Mouse (Mus musculus) cerebellum, adult 2 months (tissue): ENCODE measurements around the gene Gm42715. TPM values are rescaled to one million over a fixed set of nuclear protein-coding genes. Genes with fewer than 3 reads are reported as not detected.

Experiments used
- DNase-seq, 2 experiments: peaks; one replicate each; pipeline ENCODE4 v3.0.0; 2021
- H3K27ac ChIP-seq: fragments of 200-500 bp; 2 replicates; pipeline ENCODE4 v1.5.1; 2012; ENCODE audit warnings: low read length, control low read depth, inconsistent platforms; ENCODE audit not compliant: insufficient read depth
- H3K27me3 ChIP-seq: fragments of 200-500 bp; 2 replicates; pipeline ENCODE4 v1.6.1; 2012; ENCODE audit warnings: inconsistent platforms, mild to moderate bottlenecking, low read length, moderate library complexity; ENCODE audit not compliant: control insufficient read depth, insufficient read depth
- H3K4me1 ChIP-seq: fragments of 200-500 bp; 2 replicates; pipeline ENCODE4 v1.6.1; 2011; ENCODE audit warnings: low read length; ENCODE audit not compliant: control insufficient read depth, insufficient read depth
- H3K4me3 ChIP-seq: fragments of 200-500 bp; replicated peaks from 2 replicates; pipeline ENCODE3; 2011; ENCODE audit warnings: mild to moderate bottlenecking, low read depth, low read length, control low read depth; ENCODE audit not compliant: insufficient read depth
- CTCF ChIP-seq: fragments of 200-500 bp; IDR thresholded peaks from 2 replicates; pipeline ENCODE4 v1.5.1; 2011; ENCODE audit warnings: low read depth, mild to moderate bottlenecking, control low read depth, low read length, moderate library complexity, borderline replicate concordance; ENCODE audit not compliant: insufficient read depth
- POLR2A ChIP-seq: fragments of 200-500 bp; IDR thresholded peaks from 2 replicates; pipeline ENCODE4 v1.6.1; 2011; ENCODE audit warnings: low read length, control low read depth, borderline replicate concordance; ENCODE audit not compliant: insufficient read depth
- WGBS: fragments of 180-500 bp; shearing (Covaris S2); methylation state at CpG from one replicate; pipeline ENCODE4 v1.1.7; 2018; 5-methylcytosine and 5-hydroxymethylcytosine counted together
- polyA plus RNA-seq: library from polyadenylated mRNA; depleted of rRNA; stranded (reverse); fragments of >200 nt; gene quantifications from 2 replicates; pipeline ENCODE4 v1.2.3, GENCODE M21; 2012

The Gm42715 gene
- polyA plus RNA-seq, 1 experiment: 19.5 TPM

DNA sequence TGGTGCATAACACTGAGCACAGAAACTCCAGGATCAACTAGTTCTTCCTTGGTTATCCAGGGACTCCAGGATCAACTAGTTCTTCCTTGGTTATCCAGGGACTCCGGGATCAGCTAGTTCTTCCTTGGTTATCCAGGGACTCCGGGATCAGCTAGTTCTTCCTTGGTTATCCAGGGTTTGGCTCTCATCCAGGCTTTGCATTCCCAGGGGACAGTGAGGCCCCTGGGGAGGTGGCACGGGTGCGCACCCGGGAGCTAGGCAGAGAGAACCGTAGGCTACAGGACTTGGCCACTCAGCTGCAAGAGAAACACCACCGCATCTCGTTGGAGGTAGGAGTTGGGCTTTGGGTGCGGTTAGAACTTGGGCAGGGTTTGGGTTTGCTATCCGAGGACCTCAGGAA lies 71.7 kb downstream of the Gm42715 start:
- no peak for DNase-seq
- H3K27ac ChIP-seq: no peak overlapping the region

DNA sequence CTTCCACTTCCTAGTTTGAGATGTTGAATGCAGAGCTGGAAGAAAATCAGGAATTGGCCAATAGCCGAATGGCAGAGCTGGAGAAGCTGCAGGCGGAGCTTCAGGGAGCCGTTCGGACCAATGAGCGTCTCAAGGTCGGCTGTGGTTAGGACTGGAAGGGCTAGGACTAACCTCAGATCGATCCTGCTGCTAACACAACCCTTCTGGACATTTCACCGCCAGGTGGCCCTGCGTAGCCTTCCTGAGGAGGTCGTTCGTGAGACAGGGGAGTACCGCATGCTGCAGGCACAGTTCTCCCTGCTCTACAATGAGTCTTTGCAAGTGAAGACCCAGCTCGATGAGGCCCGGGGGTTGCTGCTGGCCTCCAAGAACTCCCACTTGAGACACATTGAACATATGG lies 73.2 kb downstream of the Gm42715 start:
- DNase-seq: no peak
- WGBS: 90% methylated on average over 14 of the region's 14 CpGs
- Histone ChIP-seq H3K27me3 (no peaks in the 10 kb centered on the region), H3K27ac (no peak overlapping the region), H3K4me1 (peaks cover 7% of the 10 kb centered on the region), H3K4me3 (no peak overlapping the region)
- no peak for TF ChIP-seq POLR2A
- no peak for TF ChIP-seq CTCF

More for the DNA sequence above, 71.7 kb downstream of the Gm42715 start:
- Histone ChIP-seq H3K4me1 (peaks cover 7% of the 10 kb centered on the region), H3K27me3 (no peaks in the 10 kb centered on the region), H3K4me3 (no peak overlapping the region)
- TF ChIP-seq POLR2A: no peak
- TF ChIP-seq CTCF: no peak
- WGBS: 79% methylated on average over 10 of the region's 10 CpGs

DNA sequence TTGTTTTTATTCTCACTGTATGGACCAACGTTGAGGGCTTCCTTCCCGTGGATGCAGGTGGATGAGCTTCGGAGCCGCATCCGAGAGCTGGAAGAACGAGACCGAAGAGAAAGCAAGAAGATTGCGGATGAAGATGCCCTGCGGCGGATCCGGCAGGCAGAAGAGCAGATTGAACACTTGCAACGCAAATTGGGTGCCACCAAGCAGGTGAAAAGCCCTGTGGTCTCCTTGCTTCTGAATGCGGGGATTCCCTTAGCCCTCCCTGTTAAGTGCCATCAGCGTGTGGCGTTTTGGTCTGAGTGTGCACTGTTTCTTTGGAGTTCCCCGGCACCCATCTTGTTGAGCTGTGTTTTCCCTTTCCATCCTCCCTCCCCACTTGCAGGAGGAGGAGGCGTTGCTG lies 77.4 kb downstream of the Gm42715 start:
- Histone ChIP-seq H3K27ac (no peak overlapping the region), H3K4me1 (no peaks in the 10 kb centered on the region), H3K27me3 (no peaks in the 10 kb centered on the region), H3K4me3 (no peak overlapping the region)
- WGBS: 95% methylated on average over 17 of the region's 17 CpGs
- DNase-seq: no peak
- TF ChIP-seq POLR2A: no peak
- no peak for TF ChIP-seq CTCF

DNA sequence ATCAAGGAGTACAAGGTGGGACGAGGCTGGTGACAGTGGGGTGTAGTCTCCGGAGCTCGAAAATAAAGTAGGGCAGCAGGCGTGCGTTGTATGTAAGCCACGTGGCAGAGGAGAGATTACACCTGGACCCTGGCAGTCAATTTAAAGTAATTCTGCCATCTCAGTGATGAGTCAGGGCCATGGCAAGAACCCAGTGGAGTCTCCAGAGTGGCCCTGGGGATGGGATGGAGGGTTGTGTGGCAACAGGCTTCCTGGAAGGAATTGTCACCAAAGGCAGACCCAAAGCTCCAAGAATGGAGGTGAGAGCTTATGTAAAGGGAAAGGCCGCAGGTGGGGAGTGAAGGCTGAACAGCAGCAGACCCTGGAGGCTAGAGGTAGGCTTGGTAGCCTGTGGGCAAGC lies 81.2 kb downstream of the Gm42715 start:
- Histone ChIP-seq H3K27me3 (no peaks in the 10 kb centered on the region), H3K4me1 (no peaks in the 10 kb centered on the region), H3K27ac (no peak overlapping the region), H3K4me3 (no peak overlapping the region)
- 83% methylated on average over 7 of the region's 7 CpGs for WGBS
- TF ChIP-seq POLR2A (no peak), CTCF (no peak)
- DNase-seq: no peak

DNA sequence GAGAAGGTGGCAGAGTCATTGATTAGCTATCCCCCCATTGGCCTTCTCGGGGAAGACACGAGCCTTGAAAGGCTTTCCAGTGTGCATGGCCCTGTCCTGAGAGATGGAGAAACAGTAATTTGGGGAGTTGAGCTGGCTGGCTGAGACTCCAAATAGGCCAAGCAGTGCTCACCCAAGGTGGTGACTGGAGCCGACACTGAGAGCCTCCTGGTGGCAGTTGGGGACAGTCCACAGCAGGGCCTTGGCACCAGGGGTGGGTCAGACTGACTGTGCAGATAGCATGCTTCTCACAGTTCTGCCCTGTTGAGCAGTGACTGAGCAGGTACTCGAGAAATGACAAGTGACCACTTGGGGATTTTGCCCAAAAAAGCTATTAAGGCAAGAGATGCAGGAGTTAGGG lies 82.4 kb downstream of the Gm42715 start:
- WGBS: 59% methylated on average over 4 of the region's 4 CpGs

DNA sequence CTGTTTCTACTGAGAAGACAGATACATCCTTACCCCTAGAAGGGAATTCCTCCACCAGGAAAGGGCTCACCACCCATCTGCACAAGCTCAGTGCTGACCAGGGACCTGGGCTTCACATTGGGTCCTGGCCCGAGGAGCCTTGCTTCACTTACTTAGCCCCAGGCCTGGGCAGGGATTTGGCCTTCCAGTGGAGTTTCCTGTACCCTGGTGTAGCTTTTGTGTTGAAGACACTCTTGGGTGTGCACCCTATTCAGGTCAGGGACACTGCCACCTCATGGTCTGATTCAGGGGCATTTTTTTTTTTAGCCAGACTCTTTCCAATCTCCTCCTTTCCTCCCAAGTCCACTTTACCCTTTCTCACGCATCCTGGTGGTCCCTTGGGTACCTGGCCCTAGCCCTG lies 83.5 kb downstream of the Gm42715 start:
- WGBS: 77% methylated on average over 2 of the region's 2 CpGs
- TF ChIP-seq CTCF: no peak
- no peak for TF ChIP-seq POLR2A
- Histone ChIP-seq H3K4me1 (no peaks in the 10 kb centered on the region), H3K27me3 (no peaks in the 10 kb centered on the region), H3K4me3 (no peak overlapping the region), H3K27ac (no peak overlapping the region)
- DNase-seq: no peak

More for the DNA sequence above, 82.4 kb downstream of the Gm42715 start:
- H3K27ac ChIP-seq: no peak overlapping the region
- H3K27me3 ChIP-seq: no peaks in the 10 kb centered on the region
- DNase-seq: no peak
- no peak overlapping the region for H3K4me3 ChIP-seq
- no peak for TF ChIP-seq POLR2A
- no peak for TF ChIP-seq CTCF
- no peaks in the 10 kb centered on the region for H3K4me1 ChIP-seq

DNA sequence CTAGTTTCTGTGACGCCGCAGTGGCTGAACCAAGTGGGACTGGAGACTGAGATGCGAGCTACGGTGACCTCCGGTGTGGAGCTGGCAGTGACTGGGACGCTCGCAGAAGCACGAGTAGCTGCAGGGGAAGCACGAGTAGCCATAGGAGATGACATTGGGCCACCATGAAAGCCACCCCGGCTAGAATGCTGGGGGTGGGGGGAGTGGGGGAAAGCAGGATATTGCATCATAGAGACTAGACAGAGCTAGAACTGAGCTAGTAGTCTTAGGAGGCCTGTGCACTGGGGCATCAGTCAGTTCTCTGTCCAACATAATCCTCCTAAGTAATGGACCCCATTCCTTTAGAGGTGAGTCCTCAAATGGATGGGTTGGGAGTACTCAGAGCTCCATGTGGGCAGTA lies 84.9 kb downstream of the Gm42715 start:
- no peak overlapping the region for H3K4me3 ChIP-seq
- 87% methylated on average over 10 of the region's 10 CpGs for WGBS
- no peak overlapping the region for H3K27ac ChIP-seq
- H3K27me3 ChIP-seq: no peaks in the 10 kb centered on the region
- no peak for DNase-seq
- TF ChIP-seq CTCF: no peak
- TF ChIP-seq POLR2A: no peak
- no peaks in the 10 kb centered on the region for H3K4me1 ChIP-seq

DNA sequence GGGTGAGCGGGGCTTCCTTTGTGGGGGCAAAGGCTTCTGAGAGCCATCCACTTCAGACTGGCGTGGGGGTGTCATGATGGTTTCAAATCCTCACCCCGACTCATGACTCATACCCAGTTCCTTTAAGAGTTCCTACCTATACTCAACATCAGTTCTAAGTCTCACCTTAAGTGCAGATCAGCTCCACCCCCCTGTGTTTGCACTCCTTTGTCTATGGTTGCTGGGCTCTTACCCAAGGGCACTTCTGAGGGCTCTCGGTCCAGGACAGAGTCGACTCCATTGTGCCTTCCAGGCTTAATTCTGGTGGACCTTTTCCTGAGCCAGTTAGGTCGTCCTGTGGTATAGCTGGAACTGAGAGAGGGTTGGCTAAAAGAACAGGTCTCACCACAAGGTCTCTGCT lies 87.8 kb downstream of the Gm42715 start:
- no peak for TF ChIP-seq CTCF
- TF ChIP-seq POLR2A: no peak
- Histone ChIP-seq H3K4me3 (no peak overlapping the region), H3K27ac (no peak overlapping the region), H3K4me1 (no peaks in the 10 kb centered on the region), H3K27me3 (no peaks in the 10 kb centered on the region)
- 84% methylated on average over 6 of the region's 6 CpGs for WGBS
- no peak for DNase-seq
